ENCODE assay signal across 11 mouse cellular contexts in the genomic region with DNA sequence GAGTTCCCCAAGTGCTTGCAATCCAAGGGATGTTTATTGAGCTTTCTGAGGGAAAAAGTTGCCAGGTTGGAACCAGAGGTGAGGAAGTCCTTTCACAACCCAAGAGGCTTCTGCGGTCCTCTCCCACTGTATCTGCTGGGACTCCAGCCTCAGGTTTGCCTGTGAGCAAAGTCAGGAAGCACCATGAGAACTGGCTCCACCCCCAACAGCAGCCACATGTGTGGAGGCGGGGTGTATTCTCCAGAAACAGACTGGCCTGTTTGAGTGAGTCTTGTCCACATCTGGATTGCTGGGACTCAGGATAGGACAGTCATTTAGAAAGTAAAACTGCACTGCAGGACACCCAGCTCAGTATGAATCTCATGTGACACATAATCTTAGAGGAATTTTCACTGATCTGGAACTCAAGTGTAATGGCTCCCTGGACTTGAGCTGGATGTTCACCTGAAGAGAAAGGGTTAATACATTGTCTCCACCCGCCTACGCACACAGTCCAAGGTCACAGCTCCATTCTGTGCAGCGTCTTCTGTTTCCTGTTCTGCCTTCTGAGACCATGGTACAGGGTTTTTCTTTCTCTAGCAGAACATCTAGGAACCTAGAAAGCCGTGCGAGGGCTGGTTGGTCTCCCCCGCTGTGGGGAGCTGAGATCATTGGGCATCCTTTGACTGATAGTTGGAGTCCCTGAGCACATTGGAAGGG. TPM values are rescaled to one million over a fixed set of nuclear protein-coding genes. Genes with fewer than 3 reads are reported as not detected.
A peak's percentile ranks its signal among the peaks of the same experiment; 100 is the strongest.
DNase-seq lines count a peak whose midpoint lies in the region; ATAC-seq and TF ChIP-seq lines count a peak whose summit lies in the region.
"Had no signal": no experiment of that assay in that cellular context is flagged by ENCODE, and none has a peak within 500 bp of the region (broad histone marks: within the 10 kb centered on the region; RNA-seq: fewer than 3 reads in every experiment).

No protein-coding gene starts in this region.

- no peak overlapping the region for H3K4me2 ChIP-seq in neural tube, embryonic 13.5 days
- H3K4me2 ChIP-seq in stomach, embryonic 16.5 days (ENCODE audit: low read depth, low read length): 0 out of 2 replicates have a peak overlapping the region, but pooled peaks have one; percentile 9

- H3K27me3 ChIP-seq in neural tube, embryonic 13.5 days: no peaks in the 10 kb centered on the region
- H3K27me3 ChIP-seq in stomach, embryonic 16.5 days (ENCODE audit: control insufficient read depth, insufficient read depth, low read length): no peaks in the 10 kb centered on the region

- TF ChIP-seq CTCF in gastrocnemius, adult 2 months (IDR thresholded peaks at IDR 0.05): no peak

- peak overlapping the region; percentile 35; the same call in 1 of the 2 replicates for H3K27ac ChIP-seq in gastrocnemius, adult 2 months
- 0 out of 2 replicates have a peak overlapping the region, but pooled peaks have one; percentile 11 for H3K27ac ChIP-seq in neural tube, embryonic 13.5 days (replicated peaks)
- peak overlapping the region; percentile 30; the same call in 1 of the 2 replicates for H3K27ac ChIP-seq in stomach, embryonic 16.5 days (ENCODE audit: low read length)

- intact Hi-C loops in gastrocnemius, adult 2 months (cut with DNase I): no loop called here
- intact Hi-C loops in heart, postnatal 10 days (cut with DNase I): loop anchor here (5.0 kb wide), 1 partner anchor 35 kb away; no protein-coding TSS in a partner anchor
- intact Hi-C loops in left cerebral cortex, postnatal 25 days (cut with DNase I): no loop called here

- no peak overlapping the region for H3K9ac ChIP-seq in neural tube, embryonic 13.5 days
- H3K9ac ChIP-seq in stomach, embryonic 16.5 days (ENCODE audit: low read length): no peak overlapping the region

- no peak overlapping the region for H3K4me3 ChIP-seq in gastrocnemius, adult 2 months
- no peak overlapping the region for H3K4me3 ChIP-seq in neural tube, embryonic 13.5 days
- H3K4me3 ChIP-seq in stomach, embryonic 16.5 days (replicated peaks; ENCODE audit: low read length): no peak overlapping the region

- no peaks in the 10 kb centered on the region for H3K9me3 ChIP-seq in neural tube, embryonic 13.5 days
- no peaks in the 10 kb centered on the region for H3K9me3 ChIP-seq in stomach, embryonic 16.5 days (replicated peaks; ENCODE audit: control insufficient read depth, low read length)

- 73% methylated on average over 8 of the region's 8 CpGs for WGBS in neural tube, embryonic 13.5 days
- 43% methylated on average over 8 of the region's 8 CpGs for WGBS in stomach, embryonic 16.5 days

- peaks cover 36% of the 10 kb centered on the region for H3K4me1 ChIP-seq in neural tube, embryonic 13.5 days (replicated peaks)
- peaks cover 10% of the 10 kb centered on the region for H3K4me1 ChIP-seq in stomach, embryonic 16.5 days (ENCODE audit: control insufficient read depth, insufficient read depth, low read length)

- H3K36me3 ChIP-seq in neural tube, embryonic 13.5 days: peaks cover 63% of the 10 kb centered on the region
- H3K36me3 ChIP-seq in stomach, embryonic 16.5 days (ENCODE audit: control insufficient read depth, insufficient read depth, low read length): no peaks in the 10 kb centered on the region

- no peak for ATAC-seq in neural tube, embryonic 13.5 days (ENCODE audit: low read depth)
- ATAC-seq in stomach, embryonic 16.5 days (ENCODE audit: insufficient read depth, low FRiP score): no peak

- no peak for DNase-seq in gastrocnemius, adult 2 months
- no peak for DNase-seq in gastrocnemius, postnatal 4 days (ENCODE audit: low spot score in 2 of 2)
- DNase-seq in neural tube, embryonic 10.5 days (ENCODE audit: extremely low spot score, low spot score): no peak
- DNase-seq in heart, postnatal 10 days: peak; percentile 46 to 51
- DNase-seq in right cerebral cortex, adult 2 months (ENCODE audit: low spot score in 2 of 2): no peak
- no peak for DNase-seq in left cerebral cortex, postnatal 25 days (ENCODE audit: low spot score in 2 of 2)
- DNase-seq: adrenal gland, adult 2 months; midbrain, embryonic 14.5 days had no signal

RNA-seq across cellular contexts. Expression of gene Btbd16, which starts 47.0 kb away (rescaled TPM):
- total RNA-seq in gastrocnemius, adult 2 months (2021): not detected
- under 1 TPM in 1 of 2 experiments, not detected in 1; 0.10 TPM for total RNA-seq in gastrocnemius, postnatal 4 days (2021)
- 0.11 and 0.25 TPM in 2 replicates for polyA plus RNA-seq in neural tube, embryonic 13.5 days (2015; fragmentation: Nextera tagmentation; extraction: Ambion mirVana)
- total RNA-seq in heart, postnatal 10 days (2021): under 1 TPM in 1 of 2 experiments, not detected in 1; 0.22 TPM
- 0.10 and 0.14 TPM in 2 replicates for polyA plus RNA-seq in stomach, embryonic 16.5 days (2015; fragmentation: Nextera tagmentation; extraction: Ambion mirVana)
- under 1 TPM; 0.34 to 0.53 TPM for total RNA-seq in left cerebral cortex, postnatal 25 days (2021)
- total RNA-seq: adrenal gland, adult 2 months had no signal
- polyA plus RNA-seq: adrenal gland, adult 2 months; C2C12; midbrain, embryonic 14.5 days had no signal

Comparison
In these comparisons a context has a peak if more than half of its experiments do, and no peak if none do; other contexts are left out.
1. DNase-seq: peak in heart, postnatal 10 days (2 of 2); none in gastrocnemius, adult 2 months (single experiment), gastrocnemius, postnatal 4 days (0 of 2), neural tube, embryonic 10.5 days (single experiment), right cerebral cortex, adult 2 months (0 of 2) and left cerebral cortex, postnatal 25 days (0 of 2).
2. Peak in every context shown above with its lines, with median percentiles within 50 percentile points of each other: H3K27ac ChIP-seq.